Mouse (Mus musculus) left cerebral cortex, postnatal 14 days (tissue): ENCODE measurements at regions not wholly inside any gene's neighbourhood (a gene's known extent, or its start where the extent isn't known, plus 50 kb on each side); places are given as distances from the start of the nearest gene placed in this dataset.

Experiments used
- DNase-seq, 2 experiments: peaks; one replicate each; pipeline ENCODE4 v3.0.0; 2021 to 2022; ENCODE audit warnings: low spot score in 2 of 2, mixed read lengths in 1 of 2
- intact Hi-C: fragments of 180-260 bp; cut with DNase I; formaldehyde crosslinking; loops from one replicate; pipeline ENCODE4 v1.15.1; 2025

- no peak for DNase-seq
- intact Hi-C loops: no loop called here
Measured at GRCm38 (mm10) chr11:18821384-18821783, 197.4 kb downstream of the Meis1 start.

- DNase-seq: no peak
- intact Hi-C loops: no loop called here
Measured at GRCm38 (mm10) chr11:18814110-18814509, 204.7 kb downstream of the Meis1 start.

- intact Hi-C loops: no loop called here
- no peak for DNase-seq
Measured at GRCm38 (mm10) chr11:18767479-18767878, 251.3 kb downstream of the Meis1 start.

- intact Hi-C loops: no loop called here
- DNase-seq: no peak
Measured at GRCm38 (mm10) chr11:18766458-18767016, 252.2 kb downstream of the Meis1 start.

GRCm38 (mm10) chr11:18758591-18759074 lies 260.2 kb downstream of the Meis1 start:
- intact Hi-C loops: no loop called here
- DNase-seq: no peak

- intact Hi-C loops: no loop called here
- no peak for DNase-seq
Measured at GRCm38 (mm10) chr11:18756576-18756975, 262.2 kb downstream of the Meis1 start.

- no peak for DNase-seq
- intact Hi-C loops: loop anchor here (5.0 kb wide), 2 partner anchors 117 to 267 kb away; no protein-coding TSS in a partner anchor
Measured at GRCm38 (mm10) chr11:18754732-18755525, 263.9 kb downstream of the Meis1 start.

- intact Hi-C loops: loop anchor here (5.0 kb wide), 2 partner anchors 118 to 268 kb away; no protein-coding TSS in a partner anchor
Measured at GRCm38 (mm10) chr11:18753856-18754255, 264.9 kb downstream of the Meis1 start.

GRCm38 (mm10) chr11:18753246-18753645 lies 265.5 kb downstream of the Meis1 start:
- intact Hi-C loops: loop anchor here (5.0 kb wide), 2 partner anchors 119 to 269 kb away; no protein-coding TSS in a partner anchor
- DNase-seq: no peak

More at GRCm38 (mm10) chr11:18753856-18754255, 264.9 kb downstream of the Meis1 start:
- no peak for DNase-seq

GRCm38 (mm10) chr11:18752512-18752911 lies 266.3 kb downstream of the Meis1 start:
- no peak for DNase-seq
- intact Hi-C loops: loop anchor here (5.0 kb wide), 2 partner anchors 120 to 270 kb away; no protein-coding TSS in a partner anchor

GRCm38 (mm10) chr11:18750911-18751841 lies 267.6 kb downstream of the Meis1 start:
- intact Hi-C loops: loop anchor here (5.0 kb wide), 2 partner anchors 121 to 271 kb away; no protein-coding TSS in a partner anchor
- DNase-seq: no peak

- no peak for DNase-seq
- intact Hi-C loops: loop anchor here (5.0 kb wide), 2 partner anchors 122 to 272 kb away; no protein-coding TSS in a partner anchor
Measured at GRCm38 (mm10) chr11:18750080-18750375, 268.8 kb downstream of the Meis1 start.

- DNase-seq: no peak
- intact Hi-C loops: loop anchor here (5.0 kb wide), 2 partner anchors 123 to 273 kb away; no protein-coding TSS in a partner anchor
Measured at GRCm38 (mm10) chr11:18749265-18750079, 269.3 kb downstream of the Meis1 start.

- no peak for DNase-seq
Measured at GRCm38 (mm10) chr11:18747871-18748461, 270.8 kb downstream of the Meis1 start.

GRCm38 (mm10) chr11:18747361-18747760 lies 271.4 kb downstream of the Meis1 start:
- intact Hi-C loops: no loop called here
- DNase-seq: no peak

More at GRCm38 (mm10) chr11:18747871-18748461, 270.8 kb downstream of the Meis1 start:
- intact Hi-C loops: no loop called here

- intact Hi-C loops: no loop called here
- DNase-seq: no peak
Measured at GRCm38 (mm10) chr11:18746486-18746885, 272.3 kb downstream of the Meis1 start.

GRCm38 (mm10) chr11:18745840-18746239 lies 272.9 kb downstream of the Meis1 start:
- intact Hi-C loops: no loop called here
- DNase-seq: no peak
